Comparison of ENCODE assay signal across 17 mouse cellular contexts in genomic region chr11:105369526-105370386, GRCm38 (mm10).
DNase-seq lines count a peak whose midpoint lies in the region; ATAC-seq lines count a peak whose summit lies in the region.
"Had no signal": no experiment of that assay in that cellular context is flagged by ENCODE, and none has a peak within 500 bp of the region (broad histone marks: within the 10 kb centered on the region; RNA-seq: fewer than 3 reads in every experiment).

No protein-coding gene starts in this region.

- DNase-seq in frontal cortex, postnatal 25 days (ENCODE audit: low spot score in 2 of 2), result no peak
- peak; percentile 30 to 56 for DNase-seq in heart, adult 9 months (ENCODE audit: low spot score in 2 of 2)
- DNase-seq in heart, postnatal 36 days, result no peak
- peak; percentile 64 for DNase-seq in kidney, postnatal 10 days
- no peak for DNase-seq in kidney, adult 11 months
- peak; percentile 28 for DNase-seq in telencephalon, adult 2 months (ENCODE audit: low read depth, low spot score)
- DNase-seq: adrenal gland, adult 8-10 months; adrenal gland, postnatal 36 days; B cell, adult 2 months; cerebellum, adult 11-12 months; cerebellum, adult 9-10 months; forebrain, postnatal 0 days; gastrocnemius, postnatal 10 days; heart, postnatal 10 days had no signal

- intact Hi-C loops in heart, postnatal 36 days (cut with DNase I), result loop anchor here (2.0 kb wide), 1 partner anchor 47 kb away; no protein-coding TSS in a partner anchor

- peak; percentile 69; the same call in 1 of the 2 replicates for ATAC-seq in frontal cortex, adult (ENCODE audit: low TSS enrichment)
- ATAC-seq: CD4-positive, CD25-positive, alpha-beta regulatory T cell, adult 4 months; forebrain, embryonic 13.5 days; forebrain, postnatal 0 days had no signal

Comparison
In these comparisons a context has a peak if more than half of its experiments do, and no peak if none do; other contexts are left out.
1. DNase-seq: peak in heart, adult 9 months (2 of 2), kidney, postnatal 10 days (single experiment) and telencephalon, adult 2 months (single experiment); none in frontal cortex, postnatal 25 days (0 of 2), heart, postnatal 36 days (0 of 2) and kidney, adult 11 months (single experiment).